Mouse (Mus musculus) midbrain, embryonic 13.5 days (tissue): ENCODE results near the gene Xpnpep2. TPM values are rescaled to one million over a fixed set of nuclear protein-coding genes. Genes with fewer than 3 reads are reported as not detected.

Source experiments
- ATAC-seq: fragments of 200-750 bp; cut with Nextera tagmentation; 2 replicates; pipeline ENCODE4 v1.8.0; 2017; ENCODE audit warnings: mild to moderate bottlenecking, moderate TSS enrichment, moderate library complexity
- H3K27ac ChIP-seq: fragments of 300-500 bp; sonication (generic); 2 replicates; pipeline ENCODE4 v1.5.1; 2015; ENCODE audit warnings: inconsistent platforms, mild to moderate bottlenecking, moderate library complexity
- H3K27me3 ChIP-seq: fragments of 300-500 bp; sonication (generic); 2 replicates; pipeline ENCODE4 v1.6.1; 2015; ENCODE audit warnings: mild to moderate bottlenecking, inconsistent platforms
- H3K36me3 ChIP-seq: fragments of 300-500 bp; sonication (generic); 2 replicates; pipeline ENCODE4 v1.6.1; 2015; ENCODE audit warnings: mild to moderate bottlenecking, inconsistent platforms
- H3K4me1 ChIP-seq: fragments of 300-500 bp; sonication (generic); replicated peaks from 2 replicates; pipeline ENCODE4 v1.6.1; 2015; ENCODE audit warnings: inconsistent platforms
- H3K4me2 ChIP-seq: fragments of 300-500 bp; sonication (generic); replicated peaks from 2 replicates; pipeline ENCODE4 v1.6.1; 2015; ENCODE audit warnings: moderate library complexity, mild to moderate bottlenecking, inconsistent platforms
- H3K4me3 ChIP-seq: fragments of 300-500 bp; sonication (generic); replicated peaks from 2 replicates; pipeline ENCODE4 v1.5.1; 2015; ENCODE audit warnings: mild to moderate bottlenecking, inconsistent platforms
- H3K9ac ChIP-seq: fragments of 300-500 bp; sonication (generic); replicated peaks from 2 replicates; pipeline ENCODE4 v1.6.1; 2015; ENCODE audit warnings: mild to moderate bottlenecking, inconsistent platforms
- H3K9me3 ChIP-seq: fragments of 300-500 bp; sonication (generic); 2 replicates; pipeline ENCODE4 v1.6.1; 2016; ENCODE audit warnings: mild to moderate bottlenecking, inconsistent platforms
- WGBS: fragments of 180-500 bp; shearing (Covaris S2); methylation state at CpG from one replicate; pipeline ENCODE4 v1.1.7; 2015; 5-methylcytosine and 5-hydroxymethylcytosine counted together
- polyA plus RNA-seq: library from polyadenylated mRNA; unstranded; fragments of >200 nt; fragmentation: Nextera tagmentation; extraction: Ambion mirVana; gene quantifications from 2 replicates; pipeline ENCODE4 v1.2.1, GENCODE M21; 2015

The Xpnpep2 gene
- polyA plus RNA-seq = 0.93 and 1.3 TPM in 2 replicates

DNA sequence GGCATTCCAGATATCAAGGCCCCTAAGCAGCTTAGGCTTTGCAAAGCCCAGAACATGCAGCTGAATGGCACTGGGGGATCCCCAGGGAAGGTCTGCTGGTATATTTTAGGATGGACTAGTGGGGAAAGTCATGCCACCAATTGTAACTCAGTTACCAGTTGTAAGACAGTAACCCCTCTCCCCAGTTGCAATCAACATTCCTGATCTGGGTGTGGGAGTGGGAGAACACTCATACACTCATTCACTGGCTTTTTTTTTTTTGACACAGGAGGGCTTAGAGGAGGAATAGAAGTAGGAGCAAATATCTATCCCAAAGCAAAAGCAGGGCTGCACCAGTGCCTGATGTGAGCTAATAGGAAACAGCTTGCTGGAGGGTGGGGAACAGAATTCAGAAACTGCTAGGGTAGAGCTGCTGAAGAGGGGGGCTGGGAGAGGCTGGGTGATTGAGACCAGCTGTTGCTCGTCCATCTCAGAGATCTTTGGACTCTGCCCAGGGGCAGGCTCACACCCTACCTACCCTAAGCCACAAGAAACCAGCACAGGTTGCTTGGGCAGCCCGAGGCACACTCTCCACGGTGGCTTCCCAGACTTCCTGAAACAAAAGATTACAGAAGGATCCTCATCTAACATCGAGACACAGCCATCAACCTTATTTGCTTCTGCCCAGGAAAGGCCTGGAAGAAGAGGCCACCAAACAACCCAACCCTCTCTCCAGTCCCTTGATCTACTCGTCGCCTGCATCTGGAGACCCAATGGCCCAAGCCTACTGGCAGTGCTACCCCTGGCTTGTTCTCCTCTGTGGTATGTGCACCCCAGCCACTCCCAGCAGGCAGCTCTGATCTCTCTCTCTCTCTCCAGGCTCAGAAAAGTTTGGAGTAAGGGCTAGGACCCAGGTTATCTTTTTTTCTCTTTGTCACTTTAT lies at the start of gene Xpnpep2:
Xpnpep2 (plus strand) TSS at position 332 of the 922 bp plus-strand sequence.
- no peak for ATAC-seq
- H3K4me3 ChIP-seq = no peak within 1 kb of the TSS
- 78% methylated on average over 6 of the region's 6 CpGs for WGBS
- no peaks in the 10 kb centered on the region for H3K36me3 ChIP-seq
- H3K27me3 ChIP-seq = no peaks in the 10 kb centered on the region
- H3K4me1 ChIP-seq = no peaks in the 10 kb centered on the region
- no peak within 1 kb of the TSS for H3K27ac ChIP-seq
- no peak within 1 kb of the TSS for H3K4me2 ChIP-seq
- H3K9ac ChIP-seq = no peak within 1 kb of the TSS
- H3K9me3 ChIP-seq = no peaks in the 10 kb centered on the region

DNA sequence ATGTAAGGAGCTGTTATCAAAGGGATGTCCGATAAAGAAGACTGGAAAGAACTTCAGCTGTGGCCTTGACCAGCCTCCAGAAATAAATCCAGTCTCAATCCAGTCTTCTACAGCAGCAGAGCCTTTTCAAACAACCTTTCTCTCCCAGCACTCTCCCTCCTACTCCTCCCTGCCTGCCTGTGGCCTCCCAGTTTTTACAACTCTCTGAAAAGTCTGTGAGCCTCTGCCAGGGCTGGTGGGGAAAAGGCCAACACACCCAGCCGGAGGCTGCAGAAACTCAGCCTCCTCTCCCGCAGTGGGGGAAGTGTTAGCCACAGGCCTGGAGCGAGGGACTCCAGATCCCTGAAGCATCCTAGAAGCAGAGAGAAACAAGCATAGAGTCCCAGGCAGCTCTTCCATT lies 46.0 kb upstream of the Xpnpep2 start:
- Histone ChIP-seq H3K27me3 (peaks cover 5% of the 10 kb centered on the region; the same call in 1 of the 2 replicates), H3K4me1 (no peaks in the 10 kb centered on the region), H3K27ac (no peak overlapping the region), H3K9me3 (no peaks in the 10 kb centered on the region), H3K36me3 (no peaks in the 10 kb centered on the region), H3K4me3 (no peak overlapping the region), H3K9ac (no peak overlapping the region), H3K4me2 (no peak overlapping the region)
- 82% methylated on average over 4 of the region's 4 CpGs for WGBS
- no peak for ATAC-seq

DNA sequence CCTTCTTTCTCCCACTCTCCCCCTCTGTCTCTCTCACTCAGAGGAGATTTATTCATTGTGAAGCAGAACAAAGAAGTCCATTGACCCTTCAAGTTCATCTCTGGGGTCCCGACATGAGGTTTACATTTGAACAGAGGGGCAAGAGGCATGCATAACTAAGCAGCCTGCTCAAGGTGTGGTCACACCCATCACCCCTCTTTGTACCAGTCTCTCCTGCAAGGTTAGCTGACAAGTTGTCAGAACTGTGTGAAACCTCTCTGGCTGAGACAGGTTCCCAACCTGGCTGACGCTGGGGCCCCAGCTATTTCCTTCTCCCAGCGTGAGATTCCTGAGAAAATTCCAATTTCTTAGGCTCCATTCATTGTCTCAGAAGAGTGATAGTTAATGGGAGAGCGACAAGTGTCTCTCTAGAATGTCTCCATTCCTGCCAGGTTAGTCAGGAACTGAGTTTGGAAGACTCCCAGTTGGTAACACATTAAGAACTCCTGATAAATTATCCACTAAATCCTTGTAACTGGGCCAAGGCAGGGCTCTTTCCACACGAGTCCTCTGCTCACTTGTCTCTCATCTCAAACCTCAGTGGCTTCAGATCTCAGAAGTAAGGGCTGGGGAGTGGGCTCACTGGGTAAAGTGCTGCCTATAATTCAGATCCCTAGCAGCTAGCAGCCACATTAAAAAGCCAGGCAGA lies 44.2 kb upstream of the Xpnpep2 start:
- Histone ChIP-seq H3K4me3 (no peak overlapping the region), H3K27me3 (peaks cover 8% of the 10 kb centered on the region; the same call in 1 of the 2 replicates), H3K4me2 (no peak overlapping the region), H3K9me3 (no peaks in the 10 kb centered on the region), H3K4me1 (no peaks in the 10 kb centered on the region), H3K27ac (no peak overlapping the region), H3K9ac (no peak overlapping the region), H3K36me3 (no peaks in the 10 kb centered on the region)
- ATAC-seq = no peak
- WGBS = 28% methylated on average over 5 of the region's 5 CpGs

DNA sequence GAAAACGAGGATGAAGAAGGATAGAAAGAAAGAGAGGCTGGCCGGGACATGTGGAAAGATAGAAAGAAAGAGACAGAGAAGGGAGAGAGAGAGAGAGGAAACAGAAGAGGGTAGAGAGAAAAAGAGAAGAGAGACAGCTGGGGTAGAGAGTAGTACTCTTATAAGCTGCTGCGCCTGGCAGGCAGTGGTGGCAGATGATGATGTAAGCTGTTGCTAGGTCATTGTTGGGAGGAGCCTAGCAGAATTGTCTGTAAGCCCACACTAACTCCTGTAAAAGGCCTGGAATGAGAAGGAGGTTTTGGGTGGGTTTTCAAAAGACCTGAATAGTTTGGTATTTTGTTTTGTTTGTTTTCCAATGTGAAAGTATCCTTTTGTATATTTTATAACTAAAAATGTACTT lies 41.6 kb upstream of the Xpnpep2 start:
- 73% methylated on average over 3 of the region's 3 CpGs for WGBS
- no peak overlapping the region for H3K27ac ChIP-seq
- ATAC-seq = no peak
- peaks cover 14% of the 10 kb centered on the region; the same call in 1 of the 2 replicates for H3K27me3 ChIP-seq
- no peaks in the 10 kb centered on the region for H3K4me1 ChIP-seq
- no peak overlapping the region for H3K9ac ChIP-seq
- H3K9me3 ChIP-seq = no peaks in the 10 kb centered on the region
- H3K36me3 ChIP-seq = no peaks in the 10 kb centered on the region
- no peak overlapping the region for H3K4me3 ChIP-seq
- no peak overlapping the region for H3K4me2 ChIP-seq

DNA sequence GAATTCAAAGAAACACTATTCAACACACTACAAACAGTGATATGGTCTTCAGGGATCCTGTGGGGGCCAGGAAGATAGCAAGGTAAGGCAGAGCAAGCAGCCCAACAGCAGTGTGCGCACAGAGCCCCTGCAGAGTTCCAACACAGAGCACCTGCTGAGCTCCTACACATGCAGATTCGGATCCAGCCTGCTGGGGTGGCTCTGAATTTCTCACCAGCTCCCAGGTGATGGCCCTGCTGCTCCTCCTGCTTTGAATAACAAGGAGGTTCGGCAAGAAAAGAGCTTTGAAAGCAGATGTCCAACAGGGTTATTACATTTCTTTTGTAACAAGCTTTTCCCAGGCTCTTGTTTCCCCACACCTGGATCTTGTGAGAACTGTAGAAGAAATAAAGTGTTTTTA lies 36.6 kb upstream of the Xpnpep2 start:
- WGBS = 22% methylated on average over 3 of the region's 3 CpGs
- no peaks in the 10 kb centered on the region for H3K9me3 ChIP-seq
- H3K4me3 ChIP-seq = no peak overlapping the region
- H3K27me3 ChIP-seq = peaks cover 33% of the 10 kb centered on the region
- no peak overlapping the region for H3K27ac ChIP-seq
- H3K9ac ChIP-seq = no peak overlapping the region
- H3K4me1 ChIP-seq = no peaks in the 10 kb centered on the region
- H3K4me2 ChIP-seq = no peak overlapping the region
- no peak for ATAC-seq
- H3K36me3 ChIP-seq = no peaks in the 10 kb centered on the region

DNA sequence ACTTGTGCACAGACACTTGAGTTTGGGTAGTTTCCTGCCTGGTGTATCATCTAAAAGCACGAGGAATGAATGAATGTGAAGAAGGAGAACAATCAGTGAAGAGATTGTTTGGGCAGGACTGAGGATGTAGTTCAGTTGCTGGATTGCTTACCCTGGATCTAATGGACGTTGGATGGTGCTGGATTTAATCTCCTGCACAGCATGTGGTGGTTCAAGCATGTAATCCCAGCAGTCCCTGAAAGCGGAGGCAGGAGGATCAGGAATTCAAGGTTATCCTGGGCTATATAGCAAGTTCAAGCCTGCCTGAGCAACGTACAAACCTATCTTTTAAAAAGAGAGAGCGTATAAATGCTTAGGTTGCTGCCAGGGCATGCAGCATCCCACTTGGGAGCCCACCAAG lies 36.1 kb upstream of the Xpnpep2 start:
- H3K9ac ChIP-seq = no peak overlapping the region
- H3K9me3 ChIP-seq = no peaks in the 10 kb centered on the region
- no peaks in the 10 kb centered on the region for H3K4me1 ChIP-seq
- no peak for ATAC-seq
- H3K27ac ChIP-seq = no peak overlapping the region
- no peak overlapping the region for H3K4me3 ChIP-seq
- H3K27me3 ChIP-seq = peaks cover 33% of the 10 kb centered on the region
- H3K4me2 ChIP-seq = no peak overlapping the region
- 27% methylated on average over 5 of the region's 5 CpGs for WGBS
- no peaks in the 10 kb centered on the region for H3K36me3 ChIP-seq

DNA sequence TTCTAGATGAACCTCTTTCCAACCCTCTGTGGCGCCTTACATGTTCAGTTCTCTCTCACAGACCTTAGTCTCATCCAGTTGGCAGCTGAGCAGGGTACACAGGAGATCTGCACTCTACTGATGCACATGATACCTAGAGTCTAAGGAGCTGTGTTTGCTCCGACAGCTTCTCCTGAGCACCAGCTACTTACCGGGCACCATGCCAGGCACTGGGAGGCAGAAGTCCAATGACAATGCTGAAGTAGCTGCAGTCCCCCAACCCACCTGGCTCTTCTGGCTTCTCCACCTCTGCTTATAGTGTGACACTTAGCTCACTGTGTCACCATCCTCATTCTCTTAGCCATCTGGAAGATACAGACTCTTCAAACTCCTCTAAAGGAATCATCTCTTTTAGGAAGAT lies 33.8 kb upstream of the Xpnpep2 start:
- Histone ChIP-seq H3K4me3 (no peak overlapping the region), H3K4me1 (no peaks in the 10 kb centered on the region), H3K27me3 (peaks cover 26% of the 10 kb centered on the region), H3K9me3 (no peaks in the 10 kb centered on the region), H3K36me3 (no peaks in the 10 kb centered on the region), H3K4me2 (no peak overlapping the region), H3K27ac (no peak overlapping the region), H3K9ac (no peak overlapping the region)
- ATAC-seq = no peak
- WGBS = 89% methylated on average over 3 of the region's 3 CpGs

DNA sequence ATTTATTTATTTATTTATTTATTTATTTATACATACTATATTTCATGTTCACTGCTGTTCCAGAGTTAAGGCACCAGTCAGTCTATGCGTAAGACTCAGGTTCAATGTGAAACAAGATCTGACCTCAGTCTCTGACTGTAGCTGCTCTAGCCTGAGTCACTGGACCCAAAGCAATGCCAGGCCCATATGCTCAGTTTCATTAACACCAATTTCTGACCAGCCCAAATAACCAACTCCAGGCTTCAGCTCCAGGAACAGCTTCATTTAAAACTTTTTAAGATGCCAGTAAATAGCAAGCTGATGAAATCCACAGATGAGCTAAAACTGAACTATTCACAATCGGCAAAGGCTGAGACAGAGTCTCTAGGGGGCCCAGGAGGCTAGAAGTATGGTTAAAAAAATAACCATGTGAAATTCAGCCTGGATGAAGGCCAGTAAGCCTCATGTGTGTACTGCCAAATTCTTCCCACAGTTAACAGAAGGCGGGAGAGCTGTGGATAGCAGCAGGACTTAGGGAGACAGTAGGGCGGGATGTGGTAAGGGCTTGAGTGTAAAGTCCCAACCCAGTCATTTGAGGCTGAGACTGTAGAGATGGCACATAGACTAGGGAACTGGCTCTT lies 31.6 kb upstream of the Xpnpep2 start:
- ATAC-seq = no peak
- H3K36me3 ChIP-seq = no peaks in the 10 kb centered on the region
- H3K4me2 ChIP-seq = no peak overlapping the region
- WGBS = 87% methylated on average over 4 of the region's 4 CpGs
- H3K9me3 ChIP-seq = no peaks in the 10 kb centered on the region
- H3K4me1 ChIP-seq = no peaks in the 10 kb centered on the region
- H3K4me3 ChIP-seq = no peak overlapping the region
- peaks cover 21% of the 10 kb centered on the region for H3K27me3 ChIP-seq
- H3K27ac ChIP-seq = no peak overlapping the region
- no peak overlapping the region for H3K9ac ChIP-seq

DNA sequence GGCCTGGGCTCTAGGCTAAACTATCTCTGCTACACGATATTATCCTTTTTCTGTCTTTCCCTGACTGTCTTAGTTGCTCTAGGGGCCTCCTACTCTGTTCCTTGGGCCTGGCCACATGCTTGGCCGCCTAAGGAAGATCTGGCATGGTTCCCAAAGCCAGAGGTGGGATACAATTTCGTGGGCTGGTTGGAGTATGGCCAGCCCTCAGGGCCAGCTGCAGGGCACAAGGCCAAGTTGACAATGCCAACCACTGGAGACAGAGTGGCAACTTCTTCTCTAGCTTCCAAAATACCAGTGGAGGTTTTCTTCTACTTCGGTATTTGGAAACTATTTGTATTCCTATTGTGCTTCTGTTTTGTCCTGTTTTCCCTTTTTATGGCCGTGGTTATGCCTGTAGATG lies 26.2 kb upstream of the Xpnpep2 start:
- ATAC-seq = no peak
- Histone ChIP-seq H3K9ac (no peak overlapping the region), H3K27ac (no peak overlapping the region)

DNA sequence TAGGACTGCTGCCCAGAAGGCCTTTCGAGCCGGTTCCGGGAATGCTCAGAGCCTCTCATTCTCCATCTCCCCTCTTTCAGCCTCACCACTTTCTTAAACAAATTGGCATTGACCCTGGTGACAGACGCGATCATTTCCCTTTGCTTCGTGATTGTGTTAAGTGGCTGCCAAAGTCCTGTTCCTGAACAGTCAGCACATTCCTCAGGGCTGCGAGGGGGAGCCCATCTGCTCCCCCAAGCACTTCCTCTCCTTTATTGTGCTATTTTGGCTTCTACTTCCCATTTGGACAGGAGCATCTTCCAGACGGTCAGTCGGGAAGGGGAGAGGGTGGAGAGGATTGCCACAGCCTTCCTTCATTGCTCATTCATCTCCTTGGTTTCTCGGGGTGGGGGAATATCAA lies 16.4 kb upstream of the Xpnpep2 start:
- 72% methylated on average over 10 of the region's 10 CpGs for WGBS
- no peak for ATAC-seq
- Histone ChIP-seq H3K4me1 (no peaks in the 10 kb centered on the region), H3K27me3 (no peaks in the 10 kb centered on the region; the same call in 1 of the 2 replicates), H3K36me3 (no peaks in the 10 kb centered on the region), H3K4me3 (no peak overlapping the region), H3K9me3 (no peaks in the 10 kb centered on the region), H3K9ac (no peak overlapping the region), H3K4me2 (no peak overlapping the region), H3K27ac (no peak overlapping the region)

More for the DNA sequence above, 26.2 kb upstream of the Xpnpep2 start:
- Histone ChIP-seq H3K4me3 (no peak overlapping the region), H3K36me3 (no peaks in the 10 kb centered on the region), H3K9me3 (no peaks in the 10 kb centered on the region), H3K4me2 (no peak overlapping the region), H3K27me3 (no peaks in the 10 kb centered on the region; the same call in 1 of the 2 replicates), H3K4me1 (no peaks in the 10 kb centered on the region)
- 71% methylated on average over 5 of the region's 5 CpGs for WGBS

DNA sequence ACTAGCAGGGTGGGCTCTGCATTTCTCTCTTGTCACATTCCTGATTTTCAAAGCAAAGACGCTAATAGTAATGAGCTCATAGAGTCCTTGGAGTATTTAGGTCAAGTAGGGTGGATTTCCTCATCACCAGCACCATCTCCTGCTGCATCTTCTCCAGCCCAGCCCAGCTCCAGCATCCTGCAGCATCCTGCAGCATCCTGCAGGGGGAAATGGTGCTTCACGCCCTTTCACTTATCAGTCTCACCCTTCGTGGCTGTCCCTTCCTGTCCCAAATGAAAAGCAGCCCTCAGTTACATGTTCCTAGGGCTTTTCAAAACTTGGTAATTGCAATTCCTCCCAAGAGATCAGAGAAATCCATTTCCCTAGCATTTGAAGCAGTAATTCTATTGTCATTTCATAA lies 15.0 kb upstream of the Xpnpep2 start:
- H3K9ac ChIP-seq = no peak overlapping the region
- 54% methylated on average over 3 of the region's 3 CpGs for WGBS
- H3K4me3 ChIP-seq = no peak overlapping the region
- H3K9me3 ChIP-seq = no peaks in the 10 kb centered on the region
- no peaks in the 10 kb centered on the region; the same call in 1 of the 2 replicates for H3K27me3 ChIP-seq
- ATAC-seq = no peak
- no peak overlapping the region for H3K4me2 ChIP-seq
- H3K4me1 ChIP-seq = no peaks in the 10 kb centered on the region
- no peaks in the 10 kb centered on the region for H3K36me3 ChIP-seq
- H3K27ac ChIP-seq = no peak overlapping the region

DNA sequence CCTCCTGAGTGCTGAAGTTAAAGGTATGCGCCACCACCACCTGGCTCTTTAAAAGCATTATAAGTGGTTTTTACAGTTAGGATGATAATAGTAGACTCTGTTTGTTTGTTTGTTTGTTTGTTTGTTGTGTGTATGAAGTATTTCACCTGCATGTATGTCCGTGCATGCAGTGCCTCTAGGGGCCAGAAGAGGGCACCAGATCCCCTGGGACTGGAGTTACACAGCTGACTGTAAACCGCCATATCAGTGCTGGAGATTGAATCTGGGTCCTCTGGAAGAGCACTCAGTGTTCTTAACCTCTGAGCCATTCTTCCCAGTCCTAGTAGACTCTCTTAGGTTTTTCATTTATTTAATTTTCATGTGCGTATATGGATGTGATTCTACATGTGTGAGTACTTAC lies 13.9 kb upstream of the Xpnpep2 start:
- Histone ChIP-seq H3K9ac (no peak overlapping the region), H3K36me3 (no peaks in the 10 kb centered on the region), H3K4me2 (no peak overlapping the region), H3K27me3 (no peaks in the 10 kb centered on the region; the same call in 1 of the 2 replicates), H3K9me3 (no peaks in the 10 kb centered on the region), H3K27ac (no peak overlapping the region), H3K4me1 (no peaks in the 10 kb centered on the region), H3K4me3 (no peak overlapping the region)
- 74% methylated on average over 4 of the region's 4 CpGs for WGBS
- ATAC-seq = no peak
